Mouse (Mus musculus) MEL (cell line): ENCODE data around the gene Ccl1.

ENCODE experiments used
- CTCF ChIP-seq, 3 experiments: IDR thresholded peaks in 2 of 3; conservative IDR thresholded peaks in 1 of 3; 2 replicates each; pipeline ENCODE4 v1.5.1; 2011 to 2012; ENCODE audit warnings: low read length in 3 of 3, low read depth in 2 of 3, mild to moderate bottlenecking in 2 of 3, improper control_type of control experiment in 1 of 3, inconsistent platforms in 1 of 3, mixed read lengths in 1 of 3, moderate library complexity in 1 of 3; ENCODE audit not compliant: control insufficient read depth in 1 of 3, insufficient read depth in 1 of 3, poor library complexity in 1 of 3, severe bottlenecking in 1 of 3
- MAFK ChIP-seq: IDR thresholded peaks from 2 replicates; pipeline ENCODE4 v1.6.1; 2011; ENCODE audit warnings: low read depth, mild to moderate bottlenecking, low read length, improper control_type of control experiment, borderline replicate concordance
- MEF2A ChIP-seq: IDR thresholded peaks from 2 replicates; pipeline ENCODE4 v1.6.1; 2014; ENCODE audit warnings: low read depth, mild to moderate bottlenecking, inconsistent platforms, low read length, improper control_type of control experiment; ENCODE audit not compliant: poor library complexity, insufficient replicate concordance, severe bottlenecking; ENCODE audit errors: extremely low read depth
- MYC ChIP-seq: IDR thresholded peaks from 2 replicates; pipeline ENCODE4 v1.6.1; 2011; ENCODE audit warnings: low read depth, mild to moderate bottlenecking, low read length, improper control_type of control experiment, moderate library complexity
- POLR2AphosphoS5 ChIP-seq: IDR thresholded peaks from 2 replicates; pipeline ENCODE4 v1.6.1; 2012; ENCODE audit warnings: low read depth, borderline replicate concordance, mild to moderate bottlenecking, inconsistent platforms, low read length, moderate library complexity, mixed read lengths
- SMC3 ChIP-seq: IDR thresholded peaks from 2 replicates; pipeline ENCODE4 v1.6.1; 2011; ENCODE audit warnings: low read depth, low read length, improper control_type of control experiment
- TAL1 ChIP-seq: IDR thresholded peaks from 2 replicates; pipeline ENCODE4 v1.6.1; 2012; ENCODE audit warnings: mild to moderate bottlenecking, inconsistent platforms, low read length, moderate library complexity, mixed read lengths
- TCF12 ChIP-seq: IDR thresholded peaks from 2 replicates; pipeline ENCODE4 v1.6.1; 2014; ENCODE audit warnings: low read depth, mild to moderate bottlenecking, inconsistent platforms, low read length, improper control_type of control experiment, moderate library complexity
- ZC3H11A ChIP-seq: IDR thresholded peaks from 2 replicates; pipeline ENCODE4 v1.6.1; 2012; ENCODE audit warnings: low read depth, mild to moderate bottlenecking, inconsistent platforms, low read length, improper control_type of control experiment

DNA sequence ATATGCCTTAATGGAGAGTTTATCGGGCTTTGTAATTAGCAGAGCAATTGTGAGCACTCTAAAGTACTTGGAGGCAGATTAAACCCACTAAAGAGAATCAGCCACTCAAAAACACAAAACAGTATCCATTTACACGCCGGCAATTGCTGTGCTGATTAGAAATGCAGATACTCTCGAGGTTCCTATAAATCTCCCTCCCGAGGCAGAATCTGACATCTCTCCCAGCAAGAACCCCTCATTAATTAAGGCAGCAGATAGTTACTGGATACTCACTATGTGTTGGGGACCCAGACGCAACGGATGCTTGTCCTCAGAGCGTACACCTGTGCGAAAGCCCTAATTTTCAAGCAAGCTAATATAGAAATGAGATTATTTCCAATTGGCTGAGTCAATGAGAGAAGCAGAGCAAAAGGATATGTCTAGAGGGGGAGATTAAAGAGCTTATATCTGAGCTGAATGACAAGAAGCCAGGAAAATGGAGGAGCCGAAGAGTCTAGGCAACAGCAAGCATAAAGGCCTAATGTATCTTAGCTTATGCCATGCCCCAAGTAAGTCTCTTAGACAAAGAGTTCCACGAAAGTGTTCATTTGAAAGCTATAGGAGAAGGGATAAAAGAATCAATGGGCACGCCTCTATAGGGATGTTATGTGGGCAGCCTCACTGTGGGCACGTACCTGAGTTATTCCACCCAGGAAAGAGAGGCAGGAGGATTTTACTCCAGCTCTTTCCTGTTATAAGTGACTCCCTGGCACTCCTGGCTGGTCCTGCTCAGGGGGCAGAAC, 115.5 kb downstream of the Ccl1 start:
- TF ChIP-seq MEF2A (no peak), CTCF (IDR thresholded peaks at IDR 0.05 in 2 of 3, conservative IDR thresholded peaks at IDR 0.05 in 1 of 3; ENCODE audit: control insufficient read depth in 1 of 3, insufficient read depth in 1 of 3, low read depth in 2 of 3, low read length in 3 of 3, poor library complexity in 1 of 3, severe bottlenecking in 1 of 3) (no peak), TCF12 (no peak), ZC3H11A (no peak), TAL1 (no peak), POLR2AphosphoS5 (no peak), MAFK (no peak), MYC (no peak), SMC3 (no peak)
